Comparison of ENCODE assay signal across 9 mouse cellular contexts in the genomic region with DNA sequence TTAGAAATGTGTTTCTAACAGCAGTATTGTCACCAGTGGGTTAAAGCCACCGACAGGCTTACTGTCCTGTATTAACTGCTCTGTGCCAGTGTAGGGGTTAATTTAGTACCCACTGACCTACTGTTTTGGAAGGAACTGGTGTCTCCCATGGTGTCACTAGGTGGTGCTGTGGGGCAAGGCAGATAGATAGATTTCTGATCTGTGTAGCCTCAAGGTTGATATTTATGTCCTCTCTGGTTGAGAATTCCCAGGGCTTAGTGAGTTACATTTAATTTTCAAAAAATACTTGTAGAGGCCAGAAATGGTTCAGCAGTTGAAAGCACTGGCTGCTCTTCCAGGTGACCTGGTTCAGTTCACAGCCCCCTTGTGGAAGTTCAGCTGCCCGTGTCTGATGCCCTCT. TPM values are rescaled to one million over a fixed set of nuclear protein-coding genes. Genes with fewer than 3 reads are reported as not detected.
DNase-seq lines count a peak whose midpoint lies in the region; ATAC-seq and TF ChIP-seq lines count a peak whose summit lies in the region.
"Had no signal": no experiment of that assay in that cellular context is flagged by ENCODE, and none has a peak within 500 bp of the region (broad histone marks: within the 10 kb centered on the region; RNA-seq: fewer than 3 reads in every experiment).

No protein-coding gene starts in this region.

- no peak overlapping the region for H3K4me2 ChIP-seq in liver, embryonic 11.5 days
- no peak overlapping the region for H3K4me2 ChIP-seq in lung, embryonic 14.5 days

- H3K4me3 ChIP-seq in liver, embryonic 11.5 days (ENCODE audit: low read depth, low read length): no peak overlapping the region
- H3K4me3 ChIP-seq in lung, embryonic 14.5 days (ENCODE audit: low read depth, low read length): no peak overlapping the region

- 65% methylated on average over 2 of the region's 2 CpGs for WGBS in liver, embryonic 11.5 days
- WGBS in lung, embryonic 14.5 days: 43% methylated on average over 2 of the region's 2 CpGs

- no peak overlapping the region for H3K27ac ChIP-seq in liver, embryonic 11.5 days (ENCODE audit: low read depth, low read length)
- no peak overlapping the region for H3K27ac ChIP-seq in lung, embryonic 14.5 days (ENCODE audit: low read depth)
- H3K27ac ChIP-seq: macrophage had no signal

- ATAC-seq in liver, embryonic 11.5 days (replicated peaks; ENCODE audit: low FRiP score): no peak
- ATAC-seq in granulocyte monocyte progenitor cell, adult 5-6 weeks (replicated peaks; ENCODE audit: poor library complexity, severe bottlenecking): peak; percentile 43
- ATAC-seq in lung, embryonic 14.5 days (ENCODE audit: insufficient read depth): no peak

- no peak overlapping the region for H3K9ac ChIP-seq in liver, embryonic 11.5 days (ENCODE audit: low read depth, low read length)
- no peak overlapping the region for H3K9ac ChIP-seq in lung, embryonic 14.5 days

- H3K9me3 ChIP-seq in liver, embryonic 11.5 days (ENCODE audit: control insufficient read depth, low read length): no peaks in the 10 kb centered on the region
- peaks cover 2% of the 10 kb centered on the region; the same call in 1 of the 2 replicates for H3K9me3 ChIP-seq in lung, embryonic 14.5 days (ENCODE audit: low read depth, low read length)

- peaks cover 58% of the 10 kb centered on the region for H3K36me3 ChIP-seq in liver, embryonic 11.5 days (ENCODE audit: control insufficient read depth, insufficient read depth, low read length)
- peaks cover 73% of the 10 kb centered on the region for H3K36me3 ChIP-seq in lung, embryonic 14.5 days (ENCODE audit: insufficient read depth)

- DNase-seq in adrenal gland, adult (ENCODE audit: inconsistent age in 2 of 2, low spot score in 1 of 2): peak; percentile 30 to 77
- DNase-seq in adrenal gland, adult 8-10 months: no peak
- DNase-seq in liver: peak; percentile 58
- no peak for DNase-seq in liver, embryonic 11.5 days (ENCODE audit: low spot score)
- DNase-seq in cerebellum, adult 8-10 months: peak; percentile 33
- DNase-seq in lung, embryonic 14.5 days: peak; percentile 64
- DNase-seq in thymus, postnatal 0 days (ENCODE audit: low spot score): peak; percentile 52

- H3K27me3 ChIP-seq in liver, embryonic 11.5 days (replicated peaks; ENCODE audit: control insufficient read depth, insufficient read depth, low read length): no peaks in the 10 kb centered on the region
- no peaks in the 10 kb centered on the region for H3K27me3 ChIP-seq in lung, embryonic 14.5 days (ENCODE audit: insufficient read depth, low read length)

- TF ChIP-seq CTCF in lung, embryonic 14.5 days (IDR thresholded peaks at IDR 0.05; ENCODE audit: low read depth): peak; percentile 63

- peaks cover 19% of the 10 kb centered on the region for H3K4me1 ChIP-seq in liver, embryonic 11.5 days (replicated peaks; ENCODE audit: control insufficient read depth, insufficient read depth, low read length)
- 0 out of 2 replicates have a peak, but pooled peaks cover 4% of the 10 kb centered on the region for H3K4me1 ChIP-seq in lung, embryonic 14.5 days (ENCODE audit: insufficient read depth)

RNA-seq across cellular contexts. Expression of a gene that starts 5.3 kb away (rescaled TPM):
- total RNA-seq in adrenal gland, adult 8-10 months (2022): 10 to 100 TPM; 20.1 to 27.2 (median 24.6) TPM
- polyA plus RNA-seq in liver, embryonic 11.5 days (2014; fragmentation: Nextera tagmentation; extraction: Ambion mirVana): 334 and 345 TPM in 2 replicates
- 295 and 300 TPM in 2 replicates for total RNA-seq in granulocyte monocyte progenitor cell, adult 5-6 weeks (2014; fragmentation: Nextera tagmentation)
- total RNA-seq in granulocyte monocyte progenitor cell, adult 5-6 weeks (2017): 188 and 215 TPM in 2 replicates
- 197 and 198 TPM in 2 replicates for polyA plus RNA-seq in lung, embryonic 14.5 days (2014; fragmentation: Nextera tagmentation; extraction: Ambion mirVana)
- 384 and 399 TPM in 2 replicates for polyA plus RNA-seq in thymus, postnatal 0 days (2015; fragmentation: Nextera tagmentation; extraction: Ambion mirVana)

Comparison
In these comparisons a context has a peak if more than half of its experiments do, and no peak if none do; other contexts are left out.
1. DNase-seq: peak in adrenal gland, adult (2 of 2), liver (single experiment), cerebellum, adult 8-10 months (single experiment), lung, embryonic 14.5 days (single experiment) and thymus, postnatal 0 days (single experiment); none in adrenal gland, adult 8-10 months (single experiment) and liver, embryonic 11.5 days (single experiment).